Mouse (Mus musculus) brain, embryonic 14.5 days (tissue): ENCODE measurements around the gene Plekha6.

Source experiments
- CTCF ChIP-seq: fragments of 200-500 bp; IDR thresholded peaks from 2 replicates; pipeline ENCODE4 v1.5.1; 2012; ENCODE audit warnings: inconsistent platforms, mild to moderate bottlenecking, moderate library complexity, borderline replicate concordance; ENCODE audit not compliant: insufficient read depth, insufficient read length; ENCODE audit errors: extremely low read depth
- POLR2A ChIP-seq: fragments of 200-500 bp; IDR thresholded peaks from 2 replicates; pipeline ENCODE4 v1.6.1; 2012; ENCODE audit warnings: mild to moderate bottlenecking, inconsistent platforms, borderline replicate concordance; ENCODE audit not compliant: poor library complexity, insufficient read depth, insufficient read length, severe bottlenecking; ENCODE audit errors: extremely low read depth

- TF ChIP-seq CTCF (no peak), POLR2A (no peak)
These were observed 30.6 kb upstream of the Plekha6 start for GRCm38 (mm10) chr1:133133425-133133824.
